Mouse (Mus musculus) testis, postnatal 10 days (tissue): ENCODE data around the gene Fam83e.
A peak's percentile ranks its signal among the peaks of the same experiment; 100 is the strongest.

Source experiments
- DNase-seq: peaks from one replicate; pipeline ENCODE4 v3.0.0; 2021; ENCODE audit warnings: low spot score

Gene Fam83e

GRCm38 (mm10) chr7:45715741-45716459, 5.1 kb upstream of the Fam83e start:
- no peak for DNase-seq

- no peak for DNase-seq
Measured at GRCm38 (mm10) chr7:45716460-45716857, 4.6 kb upstream of the Fam83e start.

DNA sequence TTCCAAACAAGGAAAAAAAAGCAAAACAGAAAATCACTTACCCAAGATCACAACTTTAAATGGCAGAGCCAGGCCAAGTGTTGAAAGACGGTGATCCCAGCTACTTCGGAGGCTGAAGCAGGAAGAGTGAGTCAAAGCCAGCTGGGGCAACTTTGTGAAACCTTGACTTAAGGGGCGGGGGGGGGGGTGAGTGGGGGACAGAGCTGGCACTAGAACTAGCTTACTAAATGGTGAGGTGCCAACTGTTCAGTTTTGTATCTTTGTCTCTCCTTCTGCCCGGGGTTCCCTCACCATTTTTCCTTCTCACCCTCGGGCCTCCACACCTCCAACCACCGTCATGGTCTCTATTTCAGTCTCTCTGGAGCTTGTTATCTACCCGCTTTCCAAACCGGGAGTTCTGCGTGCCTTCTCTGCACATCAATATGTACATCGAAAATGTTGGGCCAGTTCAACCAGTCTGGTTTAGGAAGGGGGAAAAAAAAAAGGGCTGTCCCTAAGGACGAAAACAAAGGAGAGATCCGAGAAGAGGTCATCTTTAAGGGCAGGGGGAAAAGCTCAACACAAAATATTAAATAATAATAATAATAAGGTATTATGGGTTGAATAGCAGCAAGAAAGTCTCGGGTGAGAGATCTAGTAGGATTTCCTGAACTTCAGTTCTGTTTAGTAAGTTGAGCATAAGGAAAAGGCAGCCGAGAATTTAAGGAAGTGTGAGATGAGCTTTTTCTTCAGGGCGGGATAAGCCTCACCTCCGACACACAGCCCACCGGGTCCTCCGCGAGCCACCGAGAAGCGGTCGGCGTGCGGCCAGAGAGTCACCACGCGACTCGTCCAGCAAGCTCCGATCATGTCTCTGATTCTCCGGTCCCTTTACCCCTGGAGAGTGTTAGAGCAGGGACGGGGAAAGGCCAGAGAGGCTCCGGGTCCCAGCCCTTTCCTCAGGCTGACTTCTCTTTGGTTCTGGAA, 3.8 kb upstream of the Fam83e start:
- DNase-seq, result no peak

DNA sequence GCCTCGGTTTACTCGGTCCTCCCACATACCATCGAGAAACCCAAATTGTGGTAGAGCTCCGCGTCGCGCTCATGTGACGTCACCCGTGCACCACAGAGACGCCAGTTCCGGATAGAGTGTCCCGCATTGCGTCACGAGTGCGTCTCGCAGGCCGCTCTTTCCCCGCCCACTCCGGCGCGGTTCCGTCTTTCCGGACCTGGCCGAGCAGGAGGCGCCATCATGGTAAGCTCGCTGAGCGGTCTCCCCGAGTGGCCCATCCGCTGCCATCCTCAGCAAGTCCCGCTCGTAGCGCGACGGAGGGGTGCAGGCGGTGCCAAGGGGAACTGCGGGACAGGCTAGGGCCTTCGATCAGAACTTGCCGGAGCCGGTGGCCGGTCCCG, 3.1 kb upstream of the Fam83e start, which contains the start of gene Sphk2:
Gene Sphk2, minus strand, starts transcription at position 85 of the 380 bp plus-strand sequence.
- DNase-seq, result peak; percentile 99

- DNase-seq, result no peak
Measured at GRCm38 (mm10) chr7:45718331-45718730, 2.7 kb upstream of the Fam83e start.

DNA sequence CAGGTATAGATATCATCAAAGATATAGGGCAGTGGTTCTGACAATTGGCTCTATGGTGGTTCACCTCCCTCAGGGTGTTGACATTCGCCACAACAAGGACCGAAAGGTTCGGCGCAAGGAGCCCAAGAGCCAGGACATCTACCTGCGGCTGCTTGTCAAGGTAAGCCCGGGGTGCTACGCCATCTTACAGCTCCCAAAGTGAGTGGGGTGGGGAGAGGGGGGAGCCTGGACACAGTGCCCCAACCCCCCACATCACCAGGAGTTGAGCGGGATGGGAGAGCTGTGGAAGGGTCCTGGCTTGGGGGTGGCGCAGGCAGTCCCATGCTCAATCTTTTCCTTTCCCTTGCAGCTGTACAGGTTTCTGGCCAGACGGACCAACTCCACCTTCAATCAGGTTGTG, 1.8 kb upstream of the Fam83e start:
- no peak for DNase-seq

GRCm38 (mm10) chr7:45719738-45720412, 1.1 kb upstream of the Fam83e start:
- no peak for DNase-seq

GRCm38 (mm10) chr7:45721234-45721571, 191 bp downstream of the Fam83e start:
- DNase-seq, result no peak

GRCm38 (mm10) chr7:45721642-45722347, 783 bp downstream of the Fam83e start:
- no peak for DNase-seq

DNA sequence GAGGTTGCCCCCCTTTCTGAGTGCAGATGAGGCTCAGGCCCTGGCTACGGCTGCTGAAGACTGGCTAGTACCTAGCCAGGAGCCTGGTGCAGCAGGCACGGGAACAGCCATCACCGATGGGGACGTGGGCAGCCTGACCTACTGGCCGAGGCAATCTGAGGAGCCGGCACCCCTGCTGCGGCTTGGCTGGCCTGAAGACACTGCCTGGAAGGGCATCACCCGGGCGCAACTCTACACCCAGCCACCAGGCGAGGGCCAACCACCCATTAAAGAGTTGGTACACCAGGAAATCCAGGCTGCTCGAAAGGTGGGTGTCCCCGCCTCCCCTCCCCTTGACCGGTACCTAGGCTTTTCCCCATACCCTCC, 1.3 kb downstream of the Fam83e start:
- DNase-seq, result no peak

GRCm38 (mm10) chr7:45723301-45723700, 2.3 kb downstream of the Fam83e start:
- no peak for DNase-seq

GRCm38 (mm10) chr7:45723781-45724180, 2.8 kb downstream of the Fam83e start:
- no peak for DNase-seq

DNA sequence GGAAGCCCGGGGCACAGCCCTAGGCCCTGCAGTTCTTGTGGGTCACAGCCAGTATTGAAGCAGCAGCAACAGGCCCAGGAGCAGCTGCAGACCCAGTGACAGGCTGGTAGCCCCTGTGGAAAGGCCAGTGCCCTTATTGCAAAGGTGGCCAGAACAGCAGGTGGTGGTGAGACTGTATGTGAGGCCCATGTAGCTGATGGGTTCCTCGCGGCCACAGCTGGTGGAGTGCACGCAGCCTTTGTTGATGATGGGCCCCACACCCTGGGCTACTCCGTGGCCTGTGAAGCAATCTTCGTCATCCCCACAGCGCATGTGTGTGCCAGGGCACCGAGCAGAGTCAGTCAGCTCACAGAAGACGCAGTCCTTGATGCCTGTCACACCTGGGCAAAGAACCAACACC, 4.1 kb downstream of the Fam83e start:
- no peak for DNase-seq

DNA sequence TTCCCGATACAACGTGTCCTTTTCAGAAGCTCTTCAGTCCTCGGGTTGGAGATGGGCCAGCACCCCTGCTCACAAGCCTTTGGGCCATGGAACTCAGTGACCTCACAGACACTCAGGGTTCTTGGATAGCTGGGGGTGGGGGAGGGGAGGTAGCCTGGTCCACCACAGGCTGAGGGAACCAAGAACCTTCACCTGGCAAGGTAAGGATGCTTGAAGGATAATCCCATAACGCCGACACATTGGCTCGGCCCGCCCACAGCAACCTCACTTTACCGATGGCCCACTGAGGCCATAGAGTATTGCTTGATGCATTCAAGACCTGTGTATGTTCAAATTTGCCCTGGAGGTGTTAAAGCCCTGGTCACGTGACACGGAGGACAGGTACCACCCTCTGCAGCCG, 4.7 kb downstream of the Fam83e start, which contains the start of gene Spaca4:
Gene Spaca4, minus strand, starts transcription at position 101 of the 400 bp plus-strand sequence.
- peak; percentile 65 for DNase-seq

DNA sequence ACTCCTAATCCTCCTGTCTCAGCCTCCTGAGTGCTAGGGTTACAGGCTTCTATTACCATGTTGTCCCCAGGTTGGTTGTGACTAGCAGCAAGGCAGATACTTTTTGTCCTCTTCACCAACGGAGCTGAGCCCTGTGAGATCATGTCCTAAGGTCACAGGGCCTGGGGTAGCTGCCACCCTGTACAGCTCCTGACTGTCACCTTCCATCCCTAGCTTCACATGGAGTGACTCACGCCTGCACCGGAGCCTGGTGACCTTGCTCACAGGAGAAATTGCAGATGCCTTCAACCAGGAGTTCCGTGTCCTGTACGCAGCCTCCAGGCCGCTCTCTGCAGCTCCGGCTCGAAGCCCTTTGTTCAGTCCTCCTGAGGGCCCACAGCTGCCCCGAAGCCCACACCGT, 5.4 kb downstream of the Fam83e start:
- no peak for DNase-seq

DNA sequence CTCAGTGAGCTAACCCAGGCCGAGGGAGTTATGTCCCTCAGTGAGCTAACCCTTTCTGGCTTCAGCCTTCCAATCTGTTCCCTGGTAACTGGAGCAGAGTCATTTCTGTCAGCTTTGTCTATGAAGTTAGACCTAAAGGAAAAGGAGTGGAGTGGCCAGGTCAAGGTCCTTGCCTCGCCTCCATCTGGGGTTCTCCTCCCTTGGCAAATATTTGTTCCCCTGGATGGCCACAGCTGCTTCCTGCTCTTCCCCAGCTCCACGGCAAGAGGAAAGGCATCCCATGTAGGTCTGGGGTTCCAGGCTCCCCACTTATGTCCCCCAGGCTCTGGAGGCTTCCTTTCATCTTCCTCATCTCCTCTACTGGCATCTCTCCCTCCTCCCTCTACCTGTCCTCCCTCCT, 6.6 kb downstream of the Fam83e start:
- DNase-seq, result no peak

GRCm38 (mm10) chr7:45730727-45731431, 9.9 kb downstream of the Fam83e start:
- peak; percentile 76 for DNase-seq

DNA sequence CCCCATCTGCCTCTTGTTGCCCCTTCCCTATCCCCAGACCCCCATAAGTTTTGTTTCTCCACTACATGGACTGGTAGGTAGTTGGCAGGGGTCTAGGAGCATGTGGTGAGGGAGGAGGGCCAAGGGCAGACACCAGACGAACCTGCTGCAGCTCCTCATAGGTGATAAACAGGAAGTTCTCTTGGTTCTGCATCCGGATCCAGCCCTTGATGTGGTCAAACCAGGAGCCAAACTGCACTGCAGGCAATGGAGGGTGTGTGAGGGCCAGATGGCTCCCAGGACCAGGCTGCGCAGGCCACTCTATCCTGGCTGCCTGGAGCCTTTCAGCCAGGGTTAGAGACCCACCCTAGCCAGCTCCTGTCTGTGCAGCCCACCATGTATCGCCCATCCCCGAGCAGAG, 12.5 kb downstream of the Fam83e start:
- DNase-seq, result no peak

DNA sequence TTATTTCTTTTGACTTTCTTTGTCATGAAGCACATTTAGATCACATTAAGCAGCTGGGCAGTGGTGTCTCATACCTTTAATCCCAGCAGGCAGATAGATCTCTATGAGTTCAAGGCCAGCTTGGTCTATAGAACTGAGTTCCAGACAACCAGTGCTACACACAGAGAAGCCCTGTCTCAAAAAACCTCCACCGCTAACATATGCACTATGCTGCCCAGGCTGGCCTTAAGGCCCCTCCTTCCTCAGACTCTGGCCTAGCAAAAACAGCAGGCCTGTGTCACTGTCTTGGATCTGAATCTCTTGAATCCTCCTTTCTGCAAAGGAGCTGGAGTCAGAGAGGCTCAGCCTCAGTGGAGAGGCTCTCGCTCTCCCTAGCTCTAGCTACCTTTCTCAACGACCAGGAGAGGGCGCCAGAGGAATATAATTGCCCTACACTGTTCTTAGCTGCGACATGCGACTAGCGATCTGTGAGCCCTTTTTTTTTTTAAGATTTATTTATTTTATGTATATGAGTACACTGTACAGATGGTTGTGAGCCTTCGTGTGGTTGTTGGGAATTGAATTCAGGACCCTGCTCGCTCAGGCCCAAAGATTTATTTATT, 18.3 kb downstream of the Fam83e start:
- peak; percentile 91 for DNase-seq

GRCm38 (mm10) chr7:45739820-45740219, 18.8 kb downstream of the Fam83e start:
- DNase-seq, result no peak

GRCm38 (mm10) chr7:45741308-45741707, 20.3 kb downstream of the Fam83e start:
- DNase-seq, result no peak
